Mouse (Mus musculus) spleen, adult 18-20 months (tissue): ENCODE measurements at regions not wholly inside any gene's neighbourhood (a gene's known extent, or its start where the extent isn't known, plus 50 kb on each side); places are given as distances from the start of the nearest gene placed in this dataset.

Experiments
- DNase-seq, 2 experiments: peaks; one replicate each; pipeline ENCODE4 v3.0.0; 2022; ENCODE audit warnings: mixed read lengths in 2 of 2

GRCm38 (mm10) chr15:38351701-38352100 is 926.3 kb downstream of the 4930447A16Rik start:
- DNase-seq = no peak

- DNase-seq = no peak
Observed at GRCm38 (mm10) chr15:38353371-38353770, 928.0 kb downstream of the 4930447A16Rik start.

GRCm38 (mm10) chr15:38359053-38359452 is 933.7 kb downstream of the 4930447A16Rik start:
- DNase-seq = no peak

GRCm38 (mm10) chr15:38363522-38363921 is 938.2 kb downstream of the 4930447A16Rik start:
- no peak for DNase-seq

- no peak for DNase-seq
Observed at GRCm38 (mm10) chr15:38364014-38364413, 938.7 kb downstream of the 4930447A16Rik start.

GRCm38 (mm10) chr15:38367643-38368042 is 942.3 kb downstream of the 4930447A16Rik start:
- no peak for DNase-seq

- no peak for DNase-seq
Observed at GRCm38 (mm10) chr15:38368291-38368690, 942.9 kb downstream of the 4930447A16Rik start.

GRCm38 (mm10) chr15:38371404-38372090 is 946.2 kb downstream of the 4930447A16Rik start:
- no peak for DNase-seq

- peak; percentile 19 to 25 for DNase-seq
Observed at GRCm38 (mm10) chr15:38373797-38374196, 948.4 kb downstream of the 4930447A16Rik start.

- peak in 1 of 2 experiments; percentile 6 for DNase-seq
Observed at GRCm38 (mm10) chr15:38374786-38375185, 949.4 kb downstream of the 4930447A16Rik start.

- DNase-seq = no peak
Observed at GRCm38 (mm10) chr15:38378106-38378505, 952.8 kb downstream of the 4930447A16Rik start.

- no peak for DNase-seq
Observed at GRCm38 (mm10) chr15:38387617-38388016, 962.3 kb downstream of the 4930447A16Rik start.

GRCm38 (mm10) chr15:38388436-38388835 is 963.1 kb downstream of the 4930447A16Rik start:
- DNase-seq = no peak

- DNase-seq = no peak
Observed at GRCm38 (mm10) chr15:38390450-38390849, 965.1 kb downstream of the 4930447A16Rik start.

GRCm38 (mm10) chr15:38391420-38391819 is 966.1 kb downstream of the 4930447A16Rik start:
- no peak for DNase-seq

GRCm38 (mm10) chr15:38391860-38392259 is 966.5 kb downstream of the 4930447A16Rik start:
- DNase-seq = no peak

- no peak for DNase-seq
Observed at GRCm38 (mm10) chr15:38392441-38393149, 967.2 kb downstream of the 4930447A16Rik start.

- DNase-seq = no peak
Observed at GRCm38 (mm10) chr15:38398852-38399251, 973.5 kb downstream of the 4930447A16Rik start.

GRCm38 (mm10) chr15:38402762-38403161 is 977.4 kb downstream of the 4930447A16Rik start:
- no peak for DNase-seq

GRCm38 (mm10) chr15:38403760-38404375 is 978.5 kb downstream of the 4930447A16Rik start:
- no peak for DNase-seq

- DNase-seq = no peak
Observed at GRCm38 (mm10) chr15:38406114-38406960, 981.0 kb downstream of the 4930447A16Rik start.

GRCm38 (mm10) chr15:38407476-38407875 is 982.1 kb downstream of the 4930447A16Rik start:
- no peak for DNase-seq

GRCm38 (mm10) chr15:38409168-38409567 is 983.8 kb downstream of the 4930447A16Rik start:
- no peak for DNase-seq
